Mouse (Mus musculus): Measurements from ENCODE around the gene Ube2t. TPM values are rescaled to one million over a fixed set of nuclear protein-coding genes. Genes with fewer than 3 reads are reported as not detected.

The Ube2t gene
- 1 to 10 TPM; 9.2 to 9.5 TPM for total RNA-seq (2021)
- long read RNA-seq, experiment 1, transcript Ube2t-201 (7 exons, 1,116 nt) = major isoform, 10 of 10 reads
- long read RNA-seq, experiment 1, partial matches to known transcripts = 0 of 10 reads
- long read RNA-seq, experiment 1, other reads (novel, unspliced or antisense) = 0 of 10 reads
- long read RNA-seq, experiment 2, partial matches to known transcripts = 0 of 5 reads
- long read RNA-seq, experiment 2, other reads (novel, unspliced or antisense) = 1 of 5 reads

GRCm38 (mm10) chr1:134962053-134962803 is at the start of gene Ube2t:
TSS of gene Ube2t (plus strand) at chr1:134962565.
- DNase-seq (ENCODE audit: low spot score in 2 of 2) = peak; percentile 91 to 96

GRCm38 (mm10) chr1:134913535-134913934 is 48.8 kb upstream of the Ube2t start:
- peak in 1 of 2 experiments; percentile 26 for DNase-seq (ENCODE audit: low spot score in 2 of 2)

- DNase-seq (ENCODE audit: low spot score in 2 of 2) = no peak
Measured at GRCm38 (mm10) chr1:134915421-134915820, 46.9 kb upstream of the Ube2t start.

- no peak for DNase-seq (ENCODE audit: low spot score in 2 of 2)
Measured at GRCm38 (mm10) chr1:134919010-134919409, 43.4 kb upstream of the Ube2t start.

- DNase-seq (ENCODE audit: low spot score in 2 of 2) = no peak
Measured at GRCm38 (mm10) chr1:134932431-134932830, 29.9 kb upstream of the Ube2t start.

- DNase-seq (ENCODE audit: low spot score in 2 of 2) = no peak
Measured at GRCm38 (mm10) chr1:134936335-134936734, 26.0 kb upstream of the Ube2t start.

- no peak for DNase-seq (ENCODE audit: low spot score in 2 of 2)
Measured at GRCm38 (mm10) chr1:134938233-134938632, 24.1 kb upstream of the Ube2t start.

- no peak for DNase-seq (ENCODE audit: low spot score in 2 of 2)
Measured at GRCm38 (mm10) chr1:134940863-134941262, 21.5 kb upstream of the Ube2t start.

- DNase-seq (ENCODE audit: low spot score in 2 of 2) = no peak
Measured at GRCm38 (mm10) chr1:134942898-134943297, 19.5 kb upstream of the Ube2t start.

GRCm38 (mm10) chr1:134947590-134947989 is 14.8 kb upstream of the Ube2t start:
- no peak for DNase-seq (ENCODE audit: low spot score in 2 of 2)

- peak in 1 of 2 experiments; percentile 16 for DNase-seq (ENCODE audit: low spot score in 2 of 2)
Measured at GRCm38 (mm10) chr1:134949946-134950345, 12.4 kb upstream of the Ube2t start.

- DNase-seq (ENCODE audit: low spot score in 2 of 2) = no peak
Measured at GRCm38 (mm10) chr1:134955050-134955636, 7.2 kb upstream of the Ube2t start.

GRCm38 (mm10) chr1:134955637-134956176 is 6.7 kb upstream of the Ube2t start, which contains the start of gene Ppp1r12b:
TSS of gene Ppp1r12b (minus strand) at chr1:134955942.
- DNase-seq (ENCODE audit: low spot score in 2 of 2) = peak; percentile 80 to 95

GRCm38 (mm10) chr1:134960634-134961033 is 1.7 kb upstream of the Ube2t start:
- DNase-seq (ENCODE audit: low spot score in 2 of 2) = no peak

- DNase-seq (ENCODE audit: low spot score in 2 of 2) = no peak
Measured at GRCm38 (mm10) chr1:134962821-134963220, 456 bp downstream of the Ube2t start.

- DNase-seq (ENCODE audit: low spot score in 2 of 2) = no peak
Measured at GRCm38 (mm10) chr1:134965430-134965829, 3.1 kb downstream of the Ube2t start.

- DNase-seq (ENCODE audit: low spot score in 2 of 2) = no peak
Measured at GRCm38 (mm10) chr1:134972920-134973319, 10.6 kb downstream of the Ube2t start.

GRCm38 (mm10) chr1:134987173-134987961 is 25.0 kb downstream of the Ube2t start:
- peak; percentile 40 to 51 for DNase-seq (ENCODE audit: low spot score in 2 of 2)

GRCm38 (mm10) chr1:134987962-134988341 is 25.6 kb downstream of the Ube2t start:
- DNase-seq (ENCODE audit: low spot score in 2 of 2) = no peak

- DNase-seq (ENCODE audit: low spot score in 2 of 2) = peak; percentile 61 to 80
Measured at GRCm38 (mm10) chr1:134989372-134989771, 27.0 kb downstream of the Ube2t start.

- DNase-seq (ENCODE audit: low spot score in 2 of 2) = no peak
Measured at GRCm38 (mm10) chr1:134992046-134992645, 29.8 kb downstream of the Ube2t start.
